Mouse (Mus musculus): ENCODE measurements around the gene Lnpep.
"Not testable (repeated sequence)": the region's sequence is repeated elsewhere in the genome, so short reads cannot be mapped to it uniquely, and the experiment has no call there.

Lnpep gene

DNA sequence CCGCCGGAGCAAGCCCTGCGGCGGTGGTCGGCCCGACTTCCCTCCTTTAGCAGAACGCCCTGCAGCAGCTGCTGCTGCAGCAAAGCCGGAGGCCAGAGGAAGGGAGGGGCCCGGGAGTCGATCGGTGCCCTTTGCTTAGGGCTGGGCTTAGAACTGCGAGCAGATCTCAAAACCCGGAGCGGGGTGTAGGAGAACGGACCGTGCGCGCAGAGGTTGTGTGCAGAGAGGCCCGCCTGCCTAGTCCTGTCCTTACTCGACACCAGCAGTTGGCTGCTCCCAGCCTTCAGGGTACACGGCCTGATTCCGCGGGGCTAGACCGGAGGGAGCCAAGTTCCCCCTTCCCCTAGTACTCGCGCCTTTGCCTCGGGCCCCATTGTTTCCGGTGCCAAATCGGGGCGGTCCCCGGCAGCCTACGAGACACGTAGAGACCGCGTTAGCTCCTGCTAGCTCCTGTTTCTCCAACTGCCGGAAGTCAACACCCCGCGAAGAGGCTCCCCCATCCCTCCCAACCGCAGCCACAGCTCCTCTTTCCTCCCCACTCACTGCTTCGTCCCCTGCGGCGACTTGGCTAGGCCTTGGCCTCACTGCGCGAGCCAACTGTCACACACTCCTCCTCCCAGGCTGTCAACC is at the start of gene Lnpep:
Gene Lnpep, minus strand, starts transcription at position 94 of the 630 bp plus-strand sequence.
- peak; percentile 93 for DNase-seq

DNA sequence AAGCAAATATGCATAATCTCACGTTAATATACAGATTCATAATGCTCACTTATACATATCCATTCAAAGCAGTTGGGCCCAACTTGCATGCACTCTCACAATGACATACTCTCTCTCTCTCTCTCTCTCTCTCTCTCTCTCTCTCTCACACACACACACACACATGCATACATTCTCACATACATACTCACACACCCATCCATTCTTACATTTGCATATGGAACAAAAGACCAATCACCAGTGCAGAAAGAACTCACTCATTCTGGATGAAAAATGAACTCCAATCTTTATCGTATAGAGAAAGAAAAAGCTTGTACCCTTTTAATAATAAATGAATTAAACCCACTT is 31.0 kb upstream of the Lnpep start:
- DNase-seq: no peak

DNA sequence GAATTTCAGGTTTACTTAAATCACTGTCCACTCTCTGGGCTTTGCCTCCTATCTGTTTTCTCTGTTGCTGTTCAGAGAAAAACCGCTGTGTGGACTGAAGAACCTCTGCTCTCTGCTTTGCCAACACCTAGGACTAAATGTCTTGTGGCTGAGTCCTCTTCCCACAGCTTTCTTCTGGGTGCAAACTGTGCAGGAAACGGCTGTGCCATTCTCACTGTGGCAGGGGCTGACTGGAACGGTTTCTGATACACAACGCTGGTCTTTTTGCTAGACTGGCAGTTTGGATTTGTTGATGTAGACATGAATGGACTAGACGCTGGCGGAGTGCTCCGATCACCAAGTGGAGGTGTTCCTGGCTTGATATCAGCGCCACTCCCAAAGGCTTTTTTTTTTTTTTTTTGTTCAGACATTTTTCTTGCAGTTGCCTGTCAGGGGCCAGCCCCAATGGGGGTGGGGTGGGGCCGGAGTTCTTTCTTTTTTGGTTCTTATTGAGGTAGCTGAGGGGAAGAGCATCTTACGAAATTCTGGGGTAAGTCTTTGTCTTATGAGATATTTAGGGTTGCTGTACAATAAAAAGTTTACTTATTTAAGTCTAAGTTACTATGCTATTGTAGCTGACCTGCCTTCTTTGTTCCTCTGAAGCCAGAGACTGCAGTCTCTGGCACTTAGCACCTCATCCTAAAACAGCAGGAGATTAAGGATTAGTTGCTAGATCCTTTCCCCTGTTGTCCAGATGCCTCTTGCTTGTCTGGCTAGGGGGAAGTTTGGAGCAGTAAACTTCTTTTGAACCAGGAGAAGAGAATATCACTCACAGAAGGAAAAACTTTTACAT is 30.4 kb upstream of the Lnpep start:
- no peak for DNase-seq

DNA sequence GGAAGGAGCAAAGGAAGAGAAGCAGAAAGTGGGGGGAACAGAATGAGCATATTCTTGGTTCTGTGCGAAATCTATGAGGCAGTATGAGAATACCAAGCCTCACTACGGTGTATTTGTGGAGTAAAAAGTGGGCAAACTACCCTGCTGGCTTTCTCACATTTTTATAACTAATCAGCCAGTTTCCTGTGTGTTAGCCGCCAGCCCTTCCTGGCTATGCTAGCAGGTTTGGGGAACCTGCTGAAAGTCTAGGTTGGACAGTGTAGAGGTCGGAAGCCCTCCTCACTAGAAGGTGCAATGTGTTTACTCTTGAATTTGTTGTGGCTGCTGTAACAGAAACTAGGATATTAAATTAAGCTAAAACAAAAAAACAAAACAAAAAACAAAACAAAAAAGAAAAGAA is 27.7 kb upstream of the Lnpep start:
- DNase-seq: no peak

- peak; percentile 9 for DNase-seq
Observed at GRCm38 (mm10) chr17:17645738-17646137, 20.9 kb upstream of the Lnpep start.

DNA sequence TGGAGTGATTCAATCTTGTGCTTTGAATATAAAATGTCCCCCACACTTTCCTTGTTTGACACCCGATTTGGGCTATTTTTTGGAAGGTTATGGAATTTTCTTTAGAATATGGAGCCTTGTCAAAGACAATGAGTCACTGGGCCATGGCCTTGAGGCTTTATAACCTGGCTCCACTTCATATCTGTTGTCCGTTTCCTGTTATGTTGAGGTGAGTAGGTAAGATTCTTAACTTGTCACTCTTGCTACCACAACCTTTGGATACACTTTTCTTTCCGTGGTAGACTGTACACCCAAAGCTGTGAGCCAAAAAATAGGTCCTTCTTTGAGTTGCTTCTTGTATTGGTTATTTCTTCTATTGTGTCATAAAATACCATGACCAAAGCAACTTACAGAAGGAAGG is 12.5 kb upstream of the Lnpep start:
- no peak for DNase-seq

- no peak for DNase-seq
Observed at GRCm38 (mm10) chr17:17636147-17636546, 11.3 kb upstream of the Lnpep start.

GRCm38 (mm10) chr17:17634033-17634432 is 9.2 kb upstream of the Lnpep start:
- DNase-seq: no peak

DNA sequence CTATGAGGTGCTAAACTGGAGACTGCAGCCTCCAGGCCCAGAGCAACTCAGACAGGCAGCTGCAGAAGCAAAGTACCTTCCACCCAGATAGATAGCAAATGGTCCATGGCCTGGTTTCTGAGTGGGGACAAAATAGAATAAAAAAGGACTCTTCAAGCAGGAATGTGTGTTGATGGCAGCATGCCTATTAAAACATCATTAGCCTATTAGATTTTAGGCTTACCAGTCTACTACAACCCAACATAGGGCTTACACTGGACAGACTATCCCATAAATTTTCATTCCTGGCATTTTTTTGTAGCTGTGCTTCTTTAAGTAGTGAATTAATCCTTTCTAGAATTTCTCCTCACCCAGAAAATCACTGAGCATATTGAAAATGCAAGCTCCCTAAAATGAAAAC is 7.1 kb upstream of the Lnpep start:
- DNase-seq: no peak

GRCm38 (mm10) chr17:17628237-17628879 is 3.5 kb upstream of the Lnpep start:
- DNase-seq: not testable (repeated sequence)

- DNase-seq: no peak
Observed at GRCm38 (mm10) chr17:17627558-17627957, 2.7 kb upstream of the Lnpep start.

GRCm38 (mm10) chr17:17625887-17626679 is 1.2 kb upstream of the Lnpep start:
- no peak for DNase-seq

DNA sequence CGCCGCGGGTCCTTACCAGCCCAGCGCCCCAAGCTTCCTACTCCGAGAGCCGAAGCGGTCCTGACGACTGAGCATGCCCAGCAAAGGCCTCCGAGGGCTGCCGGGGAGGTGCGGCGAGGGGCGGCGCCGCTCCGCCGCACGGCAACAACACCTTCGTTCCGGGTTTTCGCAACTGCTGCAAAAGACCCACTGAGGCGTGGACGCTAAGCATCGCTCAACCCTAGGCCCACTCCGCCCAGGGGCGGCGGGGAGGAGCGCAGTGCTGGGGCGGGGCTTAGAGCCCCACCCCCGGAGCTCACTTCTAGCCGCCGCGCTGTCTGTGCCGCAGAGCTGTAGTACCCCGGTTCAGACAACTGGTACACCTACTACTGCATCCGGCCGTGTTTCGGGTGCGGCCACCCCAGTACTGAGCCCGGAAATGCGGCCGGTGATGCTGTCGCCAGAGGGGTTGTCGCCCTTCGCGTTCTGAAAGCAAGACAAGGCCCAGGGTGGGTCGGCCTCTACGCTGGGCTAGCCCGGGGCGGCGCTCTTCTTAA is 361 bp downstream of the Lnpep start:
- DNase-seq: peak; percentile 93

DNA sequence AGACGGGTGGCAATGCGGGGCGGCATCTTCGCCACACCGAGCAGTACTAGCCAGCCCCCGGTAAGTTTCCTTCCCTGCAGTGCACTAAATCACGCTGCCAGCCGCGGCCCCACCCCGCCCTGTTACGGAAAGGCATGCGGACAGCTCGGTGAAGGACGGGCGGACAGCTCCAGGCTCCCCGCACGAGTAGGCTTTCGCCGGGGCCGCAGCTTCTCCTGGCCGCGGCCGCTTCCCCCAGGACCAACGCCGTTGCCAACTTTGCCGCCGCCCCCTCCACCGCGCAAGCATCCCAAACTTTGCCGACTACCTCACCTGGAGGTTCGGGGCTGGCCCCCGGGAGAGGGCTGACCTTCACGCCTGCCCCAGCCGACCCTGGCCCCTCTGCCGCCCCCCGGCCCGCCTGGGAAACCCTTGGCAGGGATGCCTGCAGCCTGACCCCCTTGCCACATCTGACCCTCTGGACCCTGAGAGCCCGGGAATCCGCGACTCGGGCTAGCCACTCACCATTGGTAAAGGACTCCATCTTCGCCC is 895 bp downstream of the Lnpep start:
- peak; percentile 66 for DNase-seq

DNA sequence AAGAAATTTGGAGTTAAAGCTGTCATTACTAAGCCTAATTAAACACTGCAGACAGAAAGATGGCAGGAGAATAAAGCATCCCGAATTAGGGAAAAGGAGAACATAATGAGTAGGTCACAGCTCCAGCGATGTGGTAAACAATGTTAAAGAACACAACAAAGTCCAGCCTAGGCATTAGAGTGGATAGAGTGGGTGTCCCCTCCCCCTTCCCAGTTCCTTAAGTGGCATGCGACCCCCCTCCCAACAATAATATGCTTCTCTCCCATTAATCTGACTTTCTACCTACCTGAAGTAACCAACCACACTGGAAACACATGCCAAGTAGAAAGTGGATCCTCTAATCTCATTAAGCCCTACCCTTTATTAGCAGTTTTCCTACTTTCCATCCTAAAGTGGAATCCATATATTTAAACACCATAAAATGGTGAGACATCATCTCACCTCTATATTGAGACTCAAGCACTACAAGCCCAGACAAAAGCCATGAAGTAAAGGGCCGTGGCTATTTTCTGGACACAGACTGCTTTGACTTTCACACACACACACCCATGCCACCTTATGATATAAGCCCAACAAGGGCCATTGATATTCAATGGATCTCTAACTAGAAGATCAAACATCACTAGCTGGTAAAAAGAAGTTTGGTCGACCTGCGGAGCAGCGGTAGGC is 1.5 kb downstream of the Lnpep start:
- DNase-seq: no peak

GRCm38 (mm10) chr17:17622576-17622975 is 2.3 kb downstream of the Lnpep start:
- DNase-seq: no peak

DNA sequence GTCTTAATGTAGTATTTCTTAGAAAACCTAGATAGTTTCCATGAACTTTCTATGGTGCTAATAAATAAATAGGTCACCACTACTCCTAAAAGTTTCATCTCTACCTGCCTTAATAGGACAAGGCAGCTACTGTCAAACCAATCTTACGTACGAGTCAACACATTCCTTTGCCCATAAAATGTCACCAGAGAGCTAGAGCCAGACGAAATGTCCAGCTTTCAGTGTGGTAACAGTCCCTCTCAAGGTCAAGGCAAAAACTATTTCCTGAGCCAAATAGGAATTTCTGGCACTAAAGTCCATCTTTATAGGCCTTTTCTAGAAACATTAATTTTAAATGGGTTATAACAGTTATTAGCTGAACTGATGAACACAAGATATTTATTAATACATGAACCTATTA is 3.3 kb downstream of the Lnpep start:
- no peak for DNase-seq

DNA sequence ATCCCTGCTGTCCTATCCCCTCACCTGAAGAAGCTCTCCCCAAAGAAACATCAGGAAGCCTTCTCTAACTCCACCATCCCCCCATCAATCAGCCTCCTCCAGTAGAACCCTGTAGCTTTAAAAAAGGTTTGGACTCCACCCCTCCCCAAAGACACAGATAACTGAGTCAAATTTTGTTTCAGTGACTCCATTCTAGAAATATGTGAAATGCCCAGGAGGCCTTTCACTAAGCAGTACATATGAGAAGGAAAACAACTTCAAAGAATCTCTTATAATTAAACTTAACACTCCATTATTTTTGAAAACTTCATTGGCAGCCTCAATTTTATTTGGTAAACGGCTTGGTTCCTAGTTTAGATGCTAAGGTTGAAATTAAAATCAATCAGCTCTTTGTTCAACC is 6.4 kb downstream of the Lnpep start:
- DNase-seq: no peak

DNA sequence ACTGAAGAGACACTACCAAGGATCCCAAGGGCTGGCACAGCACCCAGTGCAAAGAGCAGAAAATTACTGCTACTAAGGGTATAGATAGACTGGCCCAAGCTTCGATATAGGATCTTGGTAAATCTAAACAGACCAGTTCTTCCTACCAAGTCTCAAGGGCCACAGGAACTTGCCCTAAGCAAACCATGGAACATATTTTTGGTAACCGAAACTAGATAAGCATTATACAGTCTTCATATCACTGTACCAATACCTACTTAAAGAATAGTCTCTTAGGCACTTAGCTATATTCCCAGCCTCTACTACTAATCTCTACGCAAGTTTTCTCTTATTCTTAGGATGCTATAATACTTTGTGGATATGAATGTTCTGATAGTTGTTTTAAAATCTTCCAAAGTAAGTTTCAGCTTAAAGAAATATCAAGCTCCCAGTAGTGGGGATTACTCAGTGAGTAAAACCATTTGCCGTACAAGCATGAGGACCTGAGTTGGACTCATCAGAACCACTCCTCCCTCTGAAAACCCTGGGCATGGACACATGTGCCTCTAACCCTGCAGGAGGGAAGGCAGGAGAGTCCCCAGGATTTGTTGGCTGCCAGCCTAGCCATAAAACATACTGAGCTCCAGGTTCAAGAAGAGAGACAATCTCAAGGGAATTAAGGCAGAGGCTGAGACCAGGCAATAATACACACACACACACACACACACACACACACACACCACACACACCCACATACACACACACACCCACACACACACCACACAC is 7.2 kb downstream of the Lnpep start:
- DNase-seq: no peak

DNA sequence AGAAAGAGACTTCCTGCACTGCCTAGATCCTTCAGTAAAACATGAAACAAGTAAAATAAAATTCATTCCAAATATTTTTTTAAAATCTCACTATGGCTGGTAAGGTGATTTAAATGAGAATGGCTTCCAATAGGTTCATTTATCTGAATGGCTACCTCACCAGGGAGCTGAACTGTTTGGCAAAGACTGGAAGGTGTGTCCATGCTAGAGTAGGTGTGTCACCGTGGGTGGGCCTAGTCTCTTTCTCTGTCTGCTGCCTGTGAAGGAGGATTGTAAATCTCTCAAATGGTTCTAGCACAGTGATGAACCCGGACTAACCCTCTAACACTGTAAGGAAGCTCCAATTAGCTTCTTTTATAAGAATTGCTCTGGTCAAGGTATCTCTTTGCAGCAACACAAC is 12.5 kb downstream of the Lnpep start:
- no peak for DNase-seq

DNA sequence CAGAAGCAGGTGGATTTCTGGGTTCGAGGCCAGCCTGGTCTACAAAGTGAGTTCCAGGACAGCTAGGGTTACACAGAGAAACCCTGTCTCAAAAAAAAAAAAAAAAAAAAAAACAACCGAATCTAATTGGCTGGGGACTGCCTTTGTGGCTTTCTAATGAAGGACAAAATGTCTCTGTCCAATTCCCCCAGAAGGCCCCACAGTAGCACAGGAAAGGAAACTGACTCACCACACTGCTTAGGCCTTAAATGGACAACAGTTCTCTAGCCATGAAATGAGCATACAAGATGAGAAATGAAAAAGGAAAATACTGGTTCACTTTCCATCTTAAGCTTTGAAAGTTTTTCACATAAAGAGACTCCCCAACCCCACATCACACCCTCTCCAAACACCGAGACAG is 15.3 kb downstream of the Lnpep start:
- DNase-seq: no peak

Measured in right cerebral cortex, postnatal 25 days (tissue).